Mouse (Mus musculus) CH12.LX (cell line): ENCODE measurements at regions not wholly inside any gene's neighbourhood (a gene's known extent, or its start where the extent isn't known, plus 50 kb on each side); places are given as distances from the start of the nearest gene placed in this dataset.

Experiments used
- DNase-seq: peaks from one replicate; pipeline ENCODE4 v3.0.0-alpha.2; 2013; ENCODE audit errors: extremely low read depth
- H3K27ac ChIP-seq: 2 replicates; pipeline ENCODE4 v1.5.1; 2012; ENCODE audit warnings: low read depth, mild to moderate bottlenecking, control low read depth, moderate library complexity; ENCODE audit not compliant: insufficient read depth
- H3K27me3 ChIP-seq: replicated peaks from 2 replicates; pipeline ENCODE3; 2012; ENCODE audit warnings: inconsistent platforms
- H3K36me3 ChIP-seq, 2 experiments: replicated peaks in 1 of 2; 2 replicates each; pipeline versions ENCODE3 to v1.6.1; 2012; ENCODE audit warnings: inconsistent platforms in 1 of 2, low read length in 1 of 2, mild to moderate bottlenecking in 1 of 2, mixed read lengths in 1 of 2, moderate library complexity in 1 of 2; ENCODE audit not compliant: control insufficient read depth in 1 of 2, insufficient read depth in 1 of 2
- H3K4me1 ChIP-seq, 2 experiments: 2 replicates each; pipeline ENCODE4 v1.6.1; 2012; ENCODE audit warnings: inconsistent platforms in 1 of 2, moderate library complexity in 1 of 2; ENCODE audit not compliant: insufficient read depth in 2 of 2, control insufficient read depth in 1 of 2
- H3K4me2 ChIP-seq: 2 replicates; pipeline ENCODE4 v1.6.1; 2012; ENCODE audit warnings: low read depth, mild to moderate bottlenecking, control low read depth; ENCODE audit not compliant: poor library complexity, insufficient read depth, severe bottlenecking
- H3K4me3 ChIP-seq, 3 experiments: fragments of 150-350 bp in 1 of 3; sonication (generic) in 1 of 3; replicated peaks in 1 of 3; 2 replicates each; pipeline versions ENCODE3 to v1.5.1; 2011 to 2012; ENCODE audit warnings: low read depth in 2 of 3, low read length in 2 of 3, mild to moderate bottlenecking in 2 of 3, moderate library complexity in 2 of 3, control low read depth in 1 of 3, improper control_type of control experiment in 1 of 3, inconsistent platforms in 1 of 3, mixed read lengths in 1 of 3; ENCODE audit not compliant: poor library complexity in 1 of 3
- H3K79me2 ChIP-seq: replicated peaks from 2 replicates; pipeline ENCODE4 v1.6.1; 2012; ENCODE audit warnings: mild to moderate bottlenecking, moderate library complexity; ENCODE audit not compliant: control insufficient read depth, poor library complexity, insufficient read depth, severe bottlenecking; ENCODE audit errors: extremely low read depth
- H3K9ac ChIP-seq: 2 replicates; pipeline ENCODE4 v1.6.1; 2012; ENCODE audit warnings: low read depth, mild to moderate bottlenecking, control low read depth, moderate library complexity; ENCODE audit not compliant: insufficient read depth
- H3K9me3 ChIP-seq: replicated peaks from 2 replicates; pipeline ENCODE3; 2012; ENCODE audit warnings: low read length, inconsistent platforms, mixed read lengths
- E2F4 ChIP-seq: IDR thresholded peaks from 2 replicates; pipeline ENCODE4 v1.6.1; 2011; ENCODE audit warnings: low read depth, low read length, improper control_type of control experiment; ENCODE audit not compliant: insufficient replicate concordance
- ELF1 ChIP-seq: IDR thresholded peaks from 2 replicates; pipeline ENCODE4 v1.6.1; 2014; ENCODE audit warnings: low read depth, mild to moderate bottlenecking, inconsistent platforms, low read length, improper control_type of control experiment
- HCFC1 ChIP-seq: IDR thresholded peaks from 2 replicates; pipeline ENCODE4 v1.6.1; 2012; ENCODE audit warnings: low read depth, mild to moderate bottlenecking, inconsistent platforms, low read length, improper control_type of control experiment
- JUN ChIP-seq: IDR thresholded peaks from 2 replicates; pipeline ENCODE4 v1.6.1; 2011; ENCODE audit warnings: low read depth, mild to moderate bottlenecking, low read length, improper control_type of control experiment, moderate library complexity; ENCODE audit not compliant: insufficient read depth
- KAT2A ChIP-seq: IDR thresholded peaks from 2 replicates; pipeline ENCODE4 v1.6.1; 2012; ENCODE audit warnings: low read length, improper control_type of control experiment, inconsistent platforms; ENCODE audit not compliant: insufficient replicate concordance
- MAZ ChIP-seq: IDR thresholded peaks from 2 replicates; pipeline ENCODE4 v1.6.1; 2012; ENCODE audit warnings: low read depth, mild to moderate bottlenecking, inconsistent platforms, low read length, improper control_type of control experiment, moderate library complexity
- MXI1 ChIP-seq: IDR thresholded peaks from 2 replicates; pipeline ENCODE4 v1.6.1; 2011; ENCODE audit warnings: mild to moderate bottlenecking, low read depth, low read length, improper control_type of control experiment
- NELFE ChIP-seq: IDR thresholded peaks from 2 replicates; pipeline ENCODE4 v1.6.1; 2011; ENCODE audit warnings: low read depth, low read length, improper control_type of control experiment
- NRF1 ChIP-seq: IDR thresholded peaks from 2 replicates; pipeline ENCODE4 v1.6.1; 2014; ENCODE audit warnings: low read depth, mild to moderate bottlenecking, inconsistent platforms, low read length, improper control_type of control experiment, moderate library complexity
- POLR2AphosphoS2 ChIP-seq: IDR thresholded peaks from 2 replicates; pipeline ENCODE4 v1.6.1; 2011; ENCODE audit warnings: low read depth, low read length, improper control_type of control experiment
- RCOR1 ChIP-seq: conservative IDR thresholded peaks from 2 replicates; pipeline ENCODE4 v1.6.1; 2012; ENCODE audit warnings: low read depth, mild to moderate bottlenecking, inconsistent platforms, low read length, improper control_type of control experiment
- SIN3A ChIP-seq: IDR thresholded peaks from 2 replicates; pipeline ENCODE4 v1.6.1; 2012; ENCODE audit warnings: low read length, improper control_type of control experiment, inconsistent platforms
- TBP ChIP-seq: conservative IDR thresholded peaks from 2 replicates; pipeline ENCODE4 v1.6.1; 2011; ENCODE audit warnings: low read depth, low read length, improper control_type of control experiment
- UBTF ChIP-seq: IDR thresholded peaks from 2 replicates; pipeline ENCODE4 v1.6.1; 2012; ENCODE audit warnings: low read depth, mild to moderate bottlenecking, inconsistent platforms, low read length, improper control_type of control experiment, moderate library complexity
- USF2 ChIP-seq: conservative IDR thresholded peaks from 2 replicates; pipeline ENCODE4 v1.6.1; 2011; ENCODE audit warnings: low read depth, low read length, improper control_type of control experiment
- ZMIZ1 ChIP-seq: IDR thresholded peaks from 2 replicates; pipeline ENCODE4 v1.6.1; 2012; ENCODE audit warnings: low read depth, mild to moderate bottlenecking, inconsistent platforms, low read length, improper control_type of control experiment
- dilution Hi-C: fragments of 300-500 bp; cut with MboI; formaldehyde crosslinking; loops from 2 replicates; pipeline ENCODE4 v1.14.3; 2020; ENCODE audit warnings: low sequenced_read_pairs; ENCODE audit not compliant: extremely low pct_unique_long_range_greater_than_20kb, extremely low pct_ligation_motif_present
- in situ Hi-C: fragments of 300-500 bp; cut with MboI; formaldehyde crosslinking; loops from 3 replicates; pipeline ENCODE4 v1.14.3; 2019; ENCODE audit warnings: low sequenced_read_pairs, low pct_ligation_motif_present, low pct_unique_long_range_greater_than_20kb, mixed read lengths

DNA sequence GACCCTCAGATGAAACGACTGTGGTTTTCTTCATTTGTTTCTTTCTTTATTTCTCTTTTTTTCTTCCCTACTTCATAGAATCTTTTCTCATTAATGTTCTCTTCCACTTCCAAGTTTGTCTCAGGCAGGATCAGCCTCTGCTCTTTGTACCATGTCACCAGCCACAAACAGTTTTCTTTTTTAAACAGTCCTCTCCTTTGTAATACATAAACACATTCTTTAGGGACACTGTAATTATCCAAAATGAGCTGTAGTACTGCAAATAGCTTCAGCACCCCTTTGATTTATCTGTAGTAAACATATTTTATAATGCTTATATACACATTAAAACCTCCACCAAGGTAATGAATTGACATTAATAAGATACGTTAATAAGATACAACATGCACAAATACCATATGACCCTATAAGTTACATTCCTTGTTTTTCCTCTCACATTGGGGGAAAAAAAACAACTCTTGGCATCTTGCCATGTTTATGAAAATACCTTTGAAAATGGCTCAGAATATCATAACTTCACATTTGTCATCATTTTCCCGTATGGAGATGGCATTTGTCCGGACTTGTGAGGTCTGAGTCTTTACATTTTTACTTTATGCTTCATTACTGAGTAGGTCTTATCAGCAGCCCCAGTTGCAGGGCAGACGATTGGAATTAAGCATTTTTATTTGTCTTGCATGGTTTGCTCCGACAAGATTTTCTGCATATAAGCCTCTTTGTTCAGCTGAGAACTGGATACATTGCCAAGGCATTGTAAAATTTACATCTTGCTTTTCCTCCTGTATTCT lies 1070.5 kb downstream of the Diaph3 start:
- no peaks in the 10 kb centered on the region for H3K36me3 ChIP-seq
- no peak overlapping the region for H3K4me2 ChIP-seq
- in situ Hi-C loops, result no loop called here
- no peaks in the 10 kb centered on the region for H3K4me1 ChIP-seq
- H3K9ac ChIP-seq, result no peak overlapping the region
- TF ChIP-seq NELFE, result no peak
- no peak for TF ChIP-seq USF2
- TF ChIP-seq SIN3A, result no peak
- TF ChIP-seq NRF1, result no peak
- H3K79me2 ChIP-seq, result no peaks in the 10 kb centered on the region
- H3K4me3 ChIP-seq, result no peak overlapping the region
- no peaks in the 10 kb centered on the region for H3K27me3 ChIP-seq
- no peak for DNase-seq
- dilution Hi-C loops, result no loop called here
- peaks cover 11% of the 10 kb centered on the region for H3K9me3 ChIP-seq
- H3K27ac ChIP-seq, result no peak overlapping the region

DNA sequence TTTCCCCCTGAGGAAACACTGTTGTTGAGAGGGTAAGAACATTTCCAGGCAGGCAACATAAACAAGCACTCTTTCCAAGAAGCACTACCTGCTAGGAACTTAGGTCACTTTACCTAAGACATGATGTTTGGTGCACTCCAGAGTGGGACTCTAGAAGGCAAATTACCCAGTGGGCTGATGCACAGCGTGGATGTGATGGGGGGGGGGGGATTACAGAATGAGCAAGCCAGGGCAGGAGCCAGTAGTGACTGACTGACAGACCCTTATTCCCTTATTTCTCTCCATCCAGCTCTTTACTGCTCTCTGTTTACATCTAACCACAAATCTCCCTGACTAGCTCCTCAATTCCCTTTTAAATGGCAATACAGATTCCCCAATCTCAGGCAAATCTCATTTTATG lies 1071.7 kb downstream of the Diaph3 start:
- Histone ChIP-seq H3K4me1 (no peaks in the 10 kb centered on the region), H3K4me3 (no peak overlapping the region), H3K36me3 (no peaks in the 10 kb centered on the region), H3K9me3 (peaks cover 11% of the 10 kb centered on the region), H3K9ac (no peak overlapping the region), H3K4me2 (no peak overlapping the region), H3K27me3 (no peaks in the 10 kb centered on the region), H3K79me2 (no peaks in the 10 kb centered on the region), H3K27ac (no peak overlapping the region)
- dilution Hi-C loops (no loop called here), in situ Hi-C loops (no loop called here)
- TF ChIP-seq ELF1, result no peak
- TF ChIP-seq TBP, result no peak
- TF ChIP-seq MXI1, result no peak
- no peak for TF ChIP-seq NRF1
- no peak for TF ChIP-seq ZMIZ1
- TF ChIP-seq POLR2AphosphoS2, result no peak
- TF ChIP-seq HCFC1, result no peak
- no peak for TF ChIP-seq MAZ
- TF ChIP-seq E2F4, result no peak
- no peak for TF ChIP-seq UBTF
- TF ChIP-seq KAT2A, result no peak
- no peak for TF ChIP-seq RCOR1
- TF ChIP-seq JUN, result no peak
- no peak for DNase-seq
